Mouse (Mus musculus) liver (tissue): ENCODE measurements around the gene Slc22a16.
A peak's percentile ranks its signal among the peaks of the same experiment; 100 is the strongest.
"Not testable (repeated sequence)": the region's sequence is repeated elsewhere in the genome, so short reads cannot be mapped to it uniquely, and the experiment has no call there.

ENCODE experiments used
- DNase-seq: peaks from one replicate; pipeline ENCODE4 v3.0.0-alpha.2; 2020; ENCODE audit warnings: mixed read lengths

Gene Slc22a16

GRCm38 (mm10) chr10:40570036-40570435 is at the start of gene Slc22a16:
TSS of gene Slc22a16 (plus strand) at chr10:40570336.
- DNase-seq, result no peak

- DNase-seq, result no peak
Observed at GRCm38 (mm10) chr10:40521579-40521978, 48.6 kb upstream of the Slc22a16 start.

GRCm38 (mm10) chr10:40523312-40523975 is 46.7 kb upstream of the Slc22a16 start:
- no peak for DNase-seq

DNA sequence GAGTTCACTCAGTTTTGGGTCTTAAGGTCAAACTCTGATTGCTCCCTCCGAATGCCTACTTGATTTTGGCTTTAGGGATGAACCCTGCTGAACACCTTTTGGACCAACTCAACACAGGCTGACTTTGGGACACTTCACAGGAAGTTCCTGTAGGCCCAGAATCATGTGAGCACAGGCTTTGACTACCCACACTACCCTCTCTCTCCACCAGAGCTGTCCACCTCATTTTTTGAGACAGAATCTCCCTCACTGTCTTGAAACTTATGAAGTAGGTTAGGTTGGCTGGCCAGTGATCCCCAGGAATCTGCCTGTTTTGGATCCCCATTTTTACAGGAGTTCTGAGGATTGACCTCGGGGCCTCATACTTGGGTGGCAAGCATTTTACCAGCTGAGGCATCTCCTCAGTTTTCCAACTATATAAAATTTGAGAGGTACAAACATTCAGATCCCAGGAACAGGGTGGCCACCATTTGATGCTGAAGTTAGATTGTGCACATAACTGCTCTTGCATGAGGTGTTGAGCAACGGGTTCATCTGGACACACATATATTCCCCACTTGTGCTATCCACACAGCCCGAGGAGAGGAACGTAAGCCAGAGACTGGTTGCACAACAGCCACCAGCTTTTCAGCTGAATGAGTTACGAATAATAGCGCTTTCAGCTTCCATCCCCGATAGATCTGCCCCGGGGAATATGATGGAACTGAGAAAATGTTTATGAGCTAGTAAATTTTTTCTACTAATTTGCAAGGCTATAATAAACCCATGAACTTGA is 45.9 kb upstream of the Slc22a16 start:
- DNase-seq, result no peak

GRCm38 (mm10) chr10:40524991-40525390 is 45.1 kb upstream of the Slc22a16 start:
- peak; percentile 62 for DNase-seq

- peak; percentile 21 for DNase-seq
Observed at GRCm38 (mm10) chr10:40525616-40526155, 44.5 kb upstream of the Slc22a16 start.

- DNase-seq, result no peak
Observed at GRCm38 (mm10) chr10:40526301-40526761, 43.8 kb upstream of the Slc22a16 start.

DNA sequence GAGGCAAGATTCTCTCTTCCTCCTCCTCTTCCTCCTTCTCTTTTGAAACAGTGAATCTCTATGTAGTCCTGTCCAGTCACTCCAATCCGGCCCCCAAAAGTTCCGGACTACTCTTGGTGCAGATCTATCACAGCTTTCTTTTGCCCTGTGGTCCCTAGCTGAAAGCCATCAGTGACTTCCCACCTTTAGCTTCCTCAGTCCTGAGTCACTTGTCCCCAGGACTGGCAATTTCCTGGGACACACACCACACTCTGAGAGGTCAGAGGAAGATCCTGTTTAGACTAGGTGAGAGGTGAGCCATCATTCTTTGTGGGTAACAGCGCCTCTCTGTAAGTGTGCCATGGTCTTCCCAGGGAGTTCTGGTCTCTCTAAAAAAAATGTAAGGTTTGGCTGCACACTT is 43.1 kb upstream of the Slc22a16 start:
- no peak for DNase-seq

GRCm38 (mm10) chr10:40527573-40527972 is 42.6 kb upstream of the Slc22a16 start:
- no peak for DNase-seq

GRCm38 (mm10) chr10:40528668-40529067 is 41.5 kb upstream of the Slc22a16 start:
- no peak for DNase-seq

DNA sequence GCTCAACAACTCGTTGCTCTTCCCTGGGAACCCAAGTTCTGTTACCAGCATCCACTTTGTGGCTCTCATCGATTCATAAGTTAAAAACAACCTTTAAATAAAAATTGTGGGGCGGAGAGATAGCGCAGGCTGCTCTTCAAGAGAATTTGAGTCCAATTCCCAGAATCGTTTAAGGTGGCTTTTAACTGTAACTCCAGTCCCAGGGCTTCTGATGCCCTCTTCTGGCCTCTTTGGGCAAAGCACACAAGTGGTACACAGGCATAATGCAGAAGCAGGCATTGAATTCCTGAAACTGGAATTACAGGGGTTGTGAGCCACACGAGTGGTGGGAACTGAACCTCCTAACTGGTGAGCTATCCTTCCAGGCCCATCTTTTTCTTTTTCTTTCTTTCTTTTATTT is 40.5 kb upstream of the Slc22a16 start:
- DNase-seq, result peak; percentile 64

- DNase-seq, result no peak
Observed at GRCm38 (mm10) chr10:40530661-40531060, 39.5 kb upstream of the Slc22a16 start.

DNA sequence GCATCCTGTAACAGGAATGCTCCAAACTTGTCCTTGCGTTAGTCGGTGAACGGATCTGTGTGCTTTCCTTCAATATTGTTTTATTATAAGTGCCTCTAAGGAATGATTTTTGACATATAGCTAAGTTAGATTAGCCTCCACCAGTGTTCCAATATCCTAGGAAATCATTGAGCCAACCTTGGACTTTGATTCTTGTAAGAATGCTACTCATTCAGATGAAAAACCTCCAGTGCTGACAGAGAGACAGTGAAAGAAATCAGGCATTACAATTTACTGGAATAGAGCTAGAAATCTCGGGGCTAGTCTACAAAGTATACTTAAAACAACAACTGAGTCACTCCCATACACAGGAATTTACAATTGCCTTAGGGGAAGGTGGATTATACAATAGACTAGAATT is 37.5 kb upstream of the Slc22a16 start:
- DNase-seq, result not testable (repeated sequence)

- DNase-seq, result no peak
Observed at GRCm38 (mm10) chr10:40541351-40541750, 28.8 kb upstream of the Slc22a16 start.

- no peak for DNase-seq
Observed at GRCm38 (mm10) chr10:40549317-40549716, 20.8 kb upstream of the Slc22a16 start.

- no peak for DNase-seq
Observed at GRCm38 (mm10) chr10:40551801-40552200, 18.3 kb upstream of the Slc22a16 start.

- not testable (repeated sequence) for DNase-seq
Observed at GRCm38 (mm10) chr10:40565695-40566094, 4.4 kb upstream of the Slc22a16 start.

DNA sequence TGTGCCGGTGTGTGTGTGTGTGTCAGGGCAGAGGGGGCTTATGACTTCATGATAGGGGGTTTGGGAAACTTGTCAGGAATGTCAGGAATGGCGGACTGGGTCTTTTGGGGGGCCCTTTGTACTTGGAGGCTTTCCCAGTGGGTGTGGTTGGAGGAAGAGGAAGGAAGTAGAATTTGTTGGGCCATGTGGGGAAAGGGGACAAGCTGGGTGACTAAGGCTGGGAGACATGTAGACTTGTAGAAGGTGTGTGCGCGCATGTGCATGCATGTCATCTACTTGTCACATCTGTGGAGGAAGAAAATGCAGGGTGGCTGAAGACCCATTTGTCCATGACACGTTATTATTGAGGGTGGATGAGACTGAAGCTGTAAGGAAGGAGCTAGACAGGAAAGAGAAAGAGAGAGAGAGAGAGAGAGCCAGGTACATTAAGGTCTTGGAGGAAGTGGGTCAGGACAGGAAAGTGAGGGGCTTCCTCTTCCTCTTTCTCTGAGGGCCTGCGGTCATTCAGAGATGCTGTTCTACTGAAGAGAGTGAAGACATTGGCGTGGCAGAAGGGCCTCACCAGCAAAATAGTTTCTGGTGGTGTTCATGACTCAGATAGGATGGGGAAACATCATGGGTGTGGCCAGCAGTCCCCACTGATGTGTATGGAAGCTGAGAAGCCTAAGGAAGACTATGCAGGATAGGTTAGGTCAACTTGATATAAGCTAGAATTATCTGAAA is 5.9 kb downstream of the Slc22a16 start:
- no peak for DNase-seq

DNA sequence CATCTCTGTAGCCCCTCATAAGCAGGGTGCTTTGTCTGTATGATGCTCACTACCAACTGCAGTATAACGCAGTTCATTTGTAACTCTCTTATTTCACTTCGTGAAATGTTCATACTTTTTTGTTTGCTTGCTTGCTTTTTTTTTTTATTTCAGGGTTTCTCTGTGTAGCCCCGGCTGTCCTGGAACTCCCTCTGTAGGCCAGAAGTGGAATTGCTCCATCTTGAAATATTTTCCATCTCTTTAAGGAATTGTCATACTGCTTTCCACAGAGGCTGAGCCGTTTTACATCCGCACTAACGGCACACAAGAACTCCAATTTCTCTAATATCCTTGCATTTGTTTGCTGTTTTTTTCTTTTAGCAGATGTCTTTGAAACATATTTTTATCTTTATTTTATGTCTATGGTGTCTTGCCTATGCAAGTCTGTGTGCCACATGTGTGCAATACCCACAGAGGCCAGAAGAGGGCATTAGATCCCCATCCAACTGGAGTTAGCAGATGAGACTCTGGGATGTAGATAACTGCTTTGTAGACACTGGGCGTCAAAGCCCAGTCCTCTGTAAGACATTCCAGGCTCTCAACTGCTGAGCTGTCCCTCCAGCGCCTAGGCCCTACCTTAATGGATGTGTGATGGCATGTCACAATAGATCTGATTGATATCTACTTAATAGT is 13.6 kb downstream of the Slc22a16 start:
- DNase-seq, result peak; percentile 32

- DNase-seq, result no peak
Observed at GRCm38 (mm10) chr10:40592186-40592585, 22.1 kb downstream of the Slc22a16 start.

GRCm38 (mm10) chr10:40597177-40597576 is 27.0 kb downstream of the Slc22a16 start:
- DNase-seq, result no peak

GRCm38 (mm10) chr10:40604706-40605394 is 34.7 kb downstream of the Slc22a16 start:
- no peak for DNase-seq
